Mouse (Mus musculus): ENCODE data around the gene Nlk. TPM values are rescaled to one million over a fixed set of nuclear protein-coding genes. Genes with fewer than 3 reads are reported as not detected.

Gene Nlk
- polyA plus RNA-seq, 1 experiment = 13.8 TPM

DNA sequence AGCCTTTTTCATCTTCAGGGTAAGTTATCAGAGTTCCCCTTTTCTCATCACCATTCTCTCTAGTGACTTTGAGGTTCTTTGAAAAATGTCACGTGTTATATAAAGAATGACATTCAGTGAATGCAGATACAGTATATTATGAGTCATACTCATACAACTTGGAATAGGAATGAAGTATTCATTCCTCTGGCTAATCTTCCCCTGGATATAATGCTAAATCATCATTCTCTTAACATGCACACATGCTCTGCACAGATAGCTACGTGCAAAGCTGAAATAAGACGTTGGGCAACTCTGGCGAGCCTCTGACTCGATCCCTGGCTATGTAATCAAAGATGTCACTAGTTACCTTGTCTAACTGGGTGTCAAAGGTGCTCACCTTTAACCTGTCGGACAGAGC lies 125.3 kb downstream of the Nlk start:
- no peaks in the 10 kb centered on the region for H3K4me1 ChIP-seq (ENCODE audit: control insufficient read depth, insufficient read depth, insufficient read length)
- DNase-seq (ENCODE audit: low read depth in 1 of 2, low spot score in 2 of 2) = no peak
- no peak overlapping the region for H3K4me3 ChIP-seq (ENCODE audit: extremely low read depth, insufficient read depth, insufficient read length)
- TF ChIP-seq POLR2A (IDR thresholded peaks at IDR 0.05; ENCODE audit: low read depth, low read length) (no peak), CTCF (IDR thresholded peaks at IDR 0.05; ENCODE audit: extremely low read depth, insufficient read depth, insufficient read length, insufficient replicate concordance) (no peak)
- H3K36me3 ChIP-seq (ENCODE audit: control insufficient read depth, insufficient read depth, low read length) = peaks cover 16% of the 10 kb centered on the region
- H3K27ac ChIP-seq (ENCODE audit: insufficient read depth, low read length) = no peak overlapping the region
- H3K27me3 ChIP-seq (ENCODE audit: control insufficient read depth, insufficient read depth, low read length) = no peaks in the 10 kb centered on the region
- WGBS = 80% methylated on average over 6 of the region's 6 CpGs

DNA sequence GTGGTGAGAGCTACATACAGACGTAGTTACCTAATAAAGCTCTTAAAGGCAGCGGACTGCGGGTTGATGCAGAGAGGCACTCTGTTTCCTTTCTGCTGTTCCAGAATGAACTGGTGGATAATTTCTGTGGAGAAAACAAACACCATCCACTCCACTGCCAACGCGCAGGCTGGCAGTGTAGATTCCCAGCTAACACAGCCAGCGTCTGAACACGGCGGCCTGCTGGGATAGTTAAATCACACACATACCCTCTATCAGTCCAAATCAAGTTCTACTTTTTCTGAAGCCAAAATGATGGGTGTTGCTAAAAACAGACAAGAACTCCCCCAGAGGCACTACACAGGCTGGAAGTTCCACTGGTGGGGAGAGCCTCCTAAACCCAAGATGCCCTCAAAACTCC lies 125.7 kb downstream of the Nlk start:
- Histone ChIP-seq H3K4me1 (ENCODE audit: control insufficient read depth, insufficient read depth, insufficient read length) (no peaks in the 10 kb centered on the region), H3K36me3 (ENCODE audit: control insufficient read depth, insufficient read depth, low read length) (peaks cover 16% of the 10 kb centered on the region), H3K4me3 (ENCODE audit: extremely low read depth, insufficient read depth, insufficient read length) (no peak overlapping the region), H3K27me3 (ENCODE audit: control insufficient read depth, insufficient read depth, low read length) (no peaks in the 10 kb centered on the region), H3K27ac (ENCODE audit: insufficient read depth, low read length) (no peak overlapping the region)
- DNase-seq (ENCODE audit: low read depth in 1 of 2, low spot score in 2 of 2) = no peak
- no peak for TF ChIP-seq POLR2A (IDR thresholded peaks at IDR 0.05; ENCODE audit: low read depth, low read length)
- TF ChIP-seq CTCF (IDR thresholded peaks at IDR 0.05; ENCODE audit: extremely low read depth, insufficient read depth, insufficient read length, insufficient replicate concordance) = no peak
- WGBS = 96% methylated on average over 8 of the region's 8 CpGs

DNA sequence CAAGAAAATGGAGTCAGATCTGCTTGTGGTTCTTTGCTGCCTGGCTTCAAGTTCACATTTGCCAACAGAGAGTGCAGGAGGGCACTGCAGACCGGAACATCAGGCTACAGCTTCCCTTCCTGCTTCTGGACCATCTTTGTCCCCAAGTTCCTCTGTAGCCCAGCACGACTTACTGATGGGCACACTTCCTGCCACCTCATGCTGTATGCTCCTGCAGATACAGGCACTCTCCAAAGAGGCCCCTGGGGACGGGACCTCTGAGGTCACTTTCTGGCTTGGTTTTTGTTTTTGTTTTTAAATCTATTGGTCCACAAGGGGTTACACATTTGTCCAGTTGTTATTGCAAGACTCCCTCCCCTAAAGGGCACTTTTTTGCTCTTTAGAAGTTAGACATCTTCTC lies 127.4 kb downstream of the Nlk start:
- no peak overlapping the region for H3K27ac ChIP-seq (ENCODE audit: insufficient read depth, low read length)
- DNase-seq (ENCODE audit: low read depth in 1 of 2, low spot score in 2 of 2) = no peak
- TF ChIP-seq POLR2A (IDR thresholded peaks at IDR 0.05; ENCODE audit: low read depth, low read length) = no peak
- TF ChIP-seq CTCF (IDR thresholded peaks at IDR 0.05; ENCODE audit: extremely low read depth, insufficient read depth, insufficient read length, insufficient replicate concordance) = no peak
- H3K27me3 ChIP-seq (ENCODE audit: control insufficient read depth, insufficient read depth, low read length) = no peaks in the 10 kb centered on the region
- no peak overlapping the region for H3K4me3 ChIP-seq (ENCODE audit: extremely low read depth, insufficient read depth, insufficient read length)
- WGBS = 49% methylated on average over 3 of the region's 3 CpGs
- H3K4me1 ChIP-seq (ENCODE audit: control insufficient read depth, insufficient read depth, insufficient read length) = no peaks in the 10 kb centered on the region
- peaks cover 16% of the 10 kb centered on the region for H3K36me3 ChIP-seq (ENCODE audit: control insufficient read depth, insufficient read depth, low read length)

DNA sequence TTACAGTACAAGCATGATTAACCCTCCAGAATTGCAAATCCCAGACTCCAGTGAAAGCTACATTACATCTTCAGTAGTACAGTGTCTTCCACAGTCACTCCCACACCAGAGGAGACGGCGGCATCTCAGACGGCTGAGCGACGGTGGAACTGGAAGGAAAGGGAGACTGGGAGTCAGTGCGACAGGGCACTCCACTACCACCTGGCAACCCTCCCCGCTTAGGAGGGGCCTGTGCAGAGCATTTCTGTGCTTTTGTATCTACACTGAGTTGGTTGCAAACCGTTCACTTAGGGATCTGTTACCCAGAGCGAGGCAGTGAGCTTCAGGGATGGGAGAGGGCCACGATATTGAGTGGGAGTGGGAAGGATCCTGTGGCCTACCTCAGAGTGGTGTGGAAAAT lies 128.3 kb downstream of the Nlk start:
- H3K36me3 ChIP-seq (ENCODE audit: control insufficient read depth, insufficient read depth, low read length) = peaks cover 14% of the 10 kb centered on the region
- no peak overlapping the region for H3K27ac ChIP-seq (ENCODE audit: insufficient read depth, low read length)
- no peaks in the 10 kb centered on the region for H3K4me1 ChIP-seq (ENCODE audit: control insufficient read depth, insufficient read depth, insufficient read length)
- no peak for TF ChIP-seq CTCF (IDR thresholded peaks at IDR 0.05; ENCODE audit: extremely low read depth, insufficient read depth, insufficient read length, insufficient replicate concordance)
- no peak for TF ChIP-seq POLR2A (IDR thresholded peaks at IDR 0.05; ENCODE audit: low read depth, low read length)
- WGBS = 94% methylated on average over 10 of the region's 10 CpGs
- no peaks in the 10 kb centered on the region for H3K27me3 ChIP-seq (ENCODE audit: control insufficient read depth, insufficient read depth, low read length)
- DNase-seq (ENCODE audit: low read depth in 1 of 2, low spot score in 2 of 2) = no peak
- H3K4me3 ChIP-seq (ENCODE audit: extremely low read depth, insufficient read depth, insufficient read length) = no peak overlapping the region

DNA sequence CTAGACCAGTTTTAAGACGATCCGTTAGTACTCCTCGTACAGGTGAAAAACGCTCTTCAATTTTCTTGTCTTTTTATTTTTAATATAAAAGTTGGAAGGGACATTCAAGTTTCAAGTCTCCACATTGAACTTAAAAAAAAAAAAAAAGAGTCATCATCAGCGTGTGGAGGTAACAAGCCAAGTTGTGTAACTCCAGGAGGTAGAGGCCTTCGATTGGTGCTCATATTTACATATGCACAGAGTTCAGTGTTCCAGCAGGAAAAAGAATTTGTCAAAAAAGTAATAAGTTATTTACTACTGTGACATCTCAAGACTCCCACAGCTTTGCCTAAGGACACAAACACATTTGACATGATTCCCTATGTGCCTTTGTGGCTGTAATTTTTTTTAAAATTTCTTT lies 129.6 kb downstream of the Nlk start:
- TF ChIP-seq POLR2A (IDR thresholded peaks at IDR 0.05; ENCODE audit: low read depth, low read length) (no peak), CTCF (IDR thresholded peaks at IDR 0.05; ENCODE audit: extremely low read depth, insufficient read depth, insufficient read length, insufficient replicate concordance) (no peak)
- no peaks in the 10 kb centered on the region for H3K4me1 ChIP-seq (ENCODE audit: control insufficient read depth, insufficient read depth, insufficient read length)
- no peak overlapping the region for H3K4me3 ChIP-seq (ENCODE audit: extremely low read depth, insufficient read depth, insufficient read length)
- DNase-seq (ENCODE audit: low read depth in 1 of 2, low spot score in 2 of 2) = no peak
- 92% methylated on average over 6 of the region's 6 CpGs for WGBS
- peaks cover 13% of the 10 kb centered on the region for H3K36me3 ChIP-seq (ENCODE audit: control insufficient read depth, insufficient read depth, low read length)
- H3K27ac ChIP-seq (ENCODE audit: insufficient read depth, low read length) = no peak overlapping the region
- H3K27me3 ChIP-seq (ENCODE audit: control insufficient read depth, insufficient read depth, low read length) = no peaks in the 10 kb centered on the region

DNA sequence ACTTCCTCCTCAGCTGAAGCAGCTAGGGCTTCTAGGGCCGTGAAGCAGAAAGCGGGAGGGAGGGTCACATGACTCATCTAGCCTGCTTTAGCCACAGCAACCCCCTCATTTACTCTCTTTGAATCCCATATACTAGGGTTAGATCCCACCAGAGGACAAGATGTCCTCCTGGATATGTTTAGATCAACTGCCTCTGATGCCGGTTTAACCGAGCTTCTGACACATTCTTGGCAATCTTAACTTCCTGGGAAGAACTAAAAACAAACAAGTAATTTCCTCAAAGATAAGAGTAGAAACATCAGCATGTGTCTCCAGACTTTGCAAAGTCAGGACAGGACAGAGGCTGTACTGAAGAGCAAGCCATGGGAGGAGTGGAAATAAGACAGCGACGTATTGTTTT lies 130.4 kb downstream of the Nlk start:
- peaks cover 8% of the 10 kb centered on the region for H3K36me3 ChIP-seq (ENCODE audit: control insufficient read depth, insufficient read depth, low read length)
- DNase-seq (ENCODE audit: low read depth in 1 of 2, low spot score in 2 of 2) = no peak
- H3K4me1 ChIP-seq (ENCODE audit: control insufficient read depth, insufficient read depth, insufficient read length) = no peaks in the 10 kb centered on the region
- no peak overlapping the region for H3K4me3 ChIP-seq (ENCODE audit: extremely low read depth, insufficient read depth, insufficient read length)
- WGBS = 57% methylated on average over 6 of the region's 6 CpGs
- no peaks in the 10 kb centered on the region for H3K27me3 ChIP-seq (ENCODE audit: control insufficient read depth, insufficient read depth, low read length)
- TF ChIP-seq CTCF (IDR thresholded peaks at IDR 0.05; ENCODE audit: extremely low read depth, insufficient read depth, insufficient read length, insufficient replicate concordance) = no peak
- TF ChIP-seq POLR2A (IDR thresholded peaks at IDR 0.05; ENCODE audit: low read depth, low read length) = no peak
- no peak overlapping the region for H3K27ac ChIP-seq (ENCODE audit: insufficient read depth, low read length)

DNA sequence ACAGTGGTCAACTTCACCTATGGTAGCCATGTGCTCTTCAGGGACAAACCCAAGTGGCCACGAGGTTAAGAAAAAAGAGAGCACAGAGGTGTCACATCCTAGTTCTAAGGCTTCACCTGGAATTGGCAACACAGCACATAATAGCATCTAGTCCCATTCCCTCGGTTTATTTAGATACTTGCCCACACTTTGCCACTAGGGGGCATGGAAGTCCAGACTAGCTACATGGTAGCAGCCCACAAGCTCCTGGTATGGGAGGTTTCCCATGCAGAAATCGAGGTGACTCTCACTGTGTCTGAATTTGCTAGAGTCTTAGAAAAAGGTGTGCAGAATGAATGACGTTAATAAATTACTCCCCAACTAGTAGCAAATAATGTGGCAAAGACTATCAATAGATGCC lies 136.7 kb downstream of the Nlk start:
- H3K4me1 ChIP-seq (ENCODE audit: control insufficient read depth, insufficient read depth, insufficient read length) = no peaks in the 10 kb centered on the region
- no peaks in the 10 kb centered on the region for H3K36me3 ChIP-seq (ENCODE audit: control insufficient read depth, insufficient read depth, low read length)
- H3K27ac ChIP-seq (ENCODE audit: insufficient read depth, low read length) = no peak overlapping the region
- peak; percentile 52; the same call in 1 of the 2 replicates for TF ChIP-seq CTCF (IDR thresholded peaks at IDR 0.05; ENCODE audit: extremely low read depth, insufficient read depth, insufficient read length, insufficient replicate concordance)
- no peak for TF ChIP-seq POLR2A (IDR thresholded peaks at IDR 0.05; ENCODE audit: low read depth, low read length)
- DNase-seq (ENCODE audit: low read depth in 1 of 2, low spot score in 2 of 2) = peak; percentile 26 to 56
- WGBS = 14% methylated on average over 4 of the region's 4 CpGs
- no peaks in the 10 kb centered on the region for H3K27me3 ChIP-seq (ENCODE audit: control insufficient read depth, insufficient read depth, low read length)
- H3K4me3 ChIP-seq (ENCODE audit: extremely low read depth, insufficient read depth, insufficient read length) = no peak overlapping the region

Measured in spleen, adult 2 months (tissue).